Mouse (Mus musculus): ENCODE results near the gene Zdhhc17.

Gene Zdhhc17

DNA sequence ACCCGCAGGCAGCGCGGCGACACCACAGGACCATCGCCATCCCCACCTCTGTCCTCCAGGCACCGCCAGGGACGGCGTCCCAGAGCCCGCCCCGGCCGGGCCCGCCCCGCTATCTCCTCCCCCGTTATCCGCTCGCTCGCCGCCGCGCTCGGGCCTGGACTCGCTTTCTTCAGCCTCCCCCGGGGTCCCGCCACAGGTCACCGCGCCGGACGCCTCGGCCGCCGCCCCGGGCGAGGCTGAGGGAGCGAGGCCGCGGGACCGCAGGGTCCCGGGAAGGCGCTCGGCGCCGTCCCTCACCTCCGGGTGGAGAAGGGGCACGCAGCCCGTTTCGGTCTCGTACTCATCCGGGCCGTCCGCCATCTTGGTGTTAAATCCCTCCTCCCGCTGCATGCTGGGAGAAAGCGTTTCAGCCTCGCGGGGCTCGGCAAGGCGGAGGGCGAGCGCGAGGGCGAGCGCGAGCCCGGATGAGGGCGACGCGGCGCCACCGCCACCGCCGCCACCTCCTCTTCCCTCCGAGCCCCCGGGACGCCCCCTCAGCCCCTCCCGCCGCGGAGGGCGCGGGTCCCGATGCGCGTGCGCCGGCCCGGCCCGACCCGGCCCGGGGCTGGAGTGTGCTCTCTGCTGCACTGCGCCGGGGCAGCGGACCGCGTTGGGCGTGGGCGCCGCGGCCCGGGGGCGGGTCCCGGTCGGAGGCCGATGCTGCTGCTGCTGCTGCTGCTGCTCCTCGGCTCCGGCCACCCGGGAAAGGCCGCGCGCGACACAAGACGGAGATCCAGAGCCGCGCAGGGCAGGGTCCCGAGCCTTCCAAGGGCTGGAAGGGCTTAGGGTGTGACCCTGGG is at the start of gene Zdhhc17:
Gene Zdhhc17, minus strand, starts transcription at position 500 of the 839 bp plus-strand sequence.
- peak; percentile 91 for DNase-seq

DNA sequence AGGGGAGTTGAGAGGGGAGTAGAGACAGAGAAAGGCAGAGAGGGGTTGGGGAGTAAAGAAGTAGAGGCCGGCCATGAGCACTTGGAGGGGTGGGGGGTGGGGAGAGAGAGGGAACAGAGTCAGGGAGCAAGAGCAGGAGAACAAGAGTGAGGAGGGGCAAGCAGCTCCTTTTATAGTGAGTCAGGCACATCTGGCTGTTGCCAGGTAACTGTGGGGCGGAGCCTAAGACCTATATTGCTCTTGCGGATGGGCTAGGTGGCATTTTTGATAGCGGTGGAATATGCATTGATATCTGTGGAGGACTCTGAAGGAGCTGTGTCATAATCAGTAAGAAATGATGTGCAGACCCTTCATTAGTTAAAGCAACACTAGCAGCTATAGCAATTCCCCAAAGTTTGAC is 45.8 kb upstream of the Zdhhc17 start:
- no peak for DNase-seq

DNA sequence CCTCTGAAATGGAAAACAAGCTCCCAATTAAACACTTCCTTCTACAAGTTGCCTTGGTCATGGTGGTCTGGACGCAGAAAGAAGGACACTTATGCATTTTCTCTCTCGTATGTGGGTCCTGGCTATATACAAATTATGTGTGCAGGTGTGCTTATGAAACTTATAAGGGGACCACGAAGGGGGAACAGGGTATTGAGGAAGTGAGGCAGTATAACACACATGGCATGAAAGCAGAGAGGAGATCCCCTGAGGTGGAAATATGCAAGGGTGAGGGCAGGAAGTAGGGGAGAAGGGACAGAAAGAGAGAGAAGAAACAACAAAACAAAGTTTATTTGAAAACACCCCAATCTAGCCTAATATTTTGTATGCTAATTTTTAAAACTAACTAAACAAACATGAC is 41.7 kb upstream of the Zdhhc17 start:
- DNase-seq, result no peak

DNA sequence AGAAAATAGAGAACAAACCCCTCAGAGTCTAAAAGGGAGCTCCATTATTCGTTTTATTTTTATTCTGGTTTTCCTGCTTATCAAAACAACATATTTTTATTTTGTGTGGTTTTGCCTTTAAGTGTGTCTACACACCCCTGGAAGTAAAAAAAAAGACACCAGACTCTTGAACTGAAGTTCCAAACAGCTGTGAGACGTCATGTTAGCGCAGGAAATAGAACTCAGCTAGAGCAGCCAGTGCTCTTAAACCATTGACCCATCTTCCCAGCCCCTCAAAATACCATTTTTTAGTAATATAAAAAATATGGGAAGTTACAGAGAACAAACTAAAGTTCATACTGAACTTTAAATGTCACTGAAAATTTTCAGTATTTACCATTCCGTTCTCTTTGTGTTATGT is 40.6 kb upstream of the Zdhhc17 start:
- DNase-seq, result peak; percentile 24

DNA sequence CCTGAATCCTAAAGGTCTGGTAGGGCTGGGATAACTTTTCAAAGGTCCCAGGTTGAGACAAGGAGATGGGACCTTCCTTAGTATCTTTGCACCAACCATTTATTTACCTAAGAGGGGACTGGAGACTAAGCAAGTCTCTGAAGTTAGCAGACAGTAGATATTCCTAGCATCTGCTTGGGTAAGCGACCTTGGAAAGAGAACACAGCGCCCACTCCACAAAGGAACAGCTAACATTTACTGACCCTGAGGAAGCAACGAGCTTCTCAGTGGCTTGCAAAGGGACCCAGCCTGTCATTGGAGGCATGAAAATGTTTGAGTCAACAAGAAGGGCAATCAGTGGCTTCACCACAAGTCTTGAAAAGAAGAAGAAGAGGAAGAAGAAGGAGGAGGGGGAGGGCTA is 40.1 kb upstream of the Zdhhc17 start:
- DNase-seq, result no peak

DNA sequence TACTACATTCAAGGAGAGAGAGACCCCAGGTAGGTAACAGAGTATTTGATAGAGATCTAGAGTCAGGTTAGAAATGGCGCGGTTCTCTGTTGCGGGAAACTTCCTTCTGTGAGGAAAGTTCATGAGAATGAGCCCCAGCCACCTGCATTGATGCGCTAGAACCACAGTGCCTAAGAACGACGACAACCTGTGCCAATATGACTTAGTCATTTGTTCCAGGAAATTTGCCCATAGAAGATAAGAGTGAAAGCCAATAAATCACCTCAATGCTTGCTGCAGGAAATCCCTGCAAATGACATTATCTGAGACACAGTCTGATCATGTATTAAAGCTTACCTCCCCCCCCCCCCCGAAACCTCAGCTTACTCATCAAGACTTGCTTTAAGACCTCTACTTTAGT is 38.0 kb upstream of the Zdhhc17 start:
- DNase-seq, result peak; percentile 22

DNA sequence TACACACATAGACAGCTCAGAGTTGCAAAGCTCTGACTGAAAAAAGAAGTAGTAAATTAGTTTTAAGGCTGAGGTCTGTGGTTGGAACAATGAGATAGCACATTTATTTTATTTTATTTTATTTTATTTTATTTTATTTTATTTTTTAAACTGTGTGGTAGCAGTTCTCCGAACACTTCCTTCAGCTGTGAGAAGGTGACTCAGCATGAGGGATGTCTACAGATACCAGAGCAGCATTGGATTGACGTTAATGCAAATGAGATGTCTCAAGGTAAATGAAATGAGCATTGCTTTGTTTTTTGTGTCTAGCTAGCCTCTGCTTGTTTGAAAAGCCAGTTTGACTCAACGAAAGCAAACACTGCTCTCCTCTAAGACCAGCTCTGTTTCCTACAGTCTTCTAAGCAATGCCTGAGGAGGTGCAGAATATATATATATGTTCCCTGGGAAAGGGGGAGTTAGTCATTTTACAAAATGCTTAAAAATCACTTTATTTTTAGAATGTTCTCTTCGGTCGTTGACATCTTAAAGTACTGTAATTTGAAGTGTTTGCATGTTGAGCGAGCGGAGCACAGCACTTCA is 30.2 kb upstream of the Zdhhc17 start:
- DNase-seq, result no peak

DNA sequence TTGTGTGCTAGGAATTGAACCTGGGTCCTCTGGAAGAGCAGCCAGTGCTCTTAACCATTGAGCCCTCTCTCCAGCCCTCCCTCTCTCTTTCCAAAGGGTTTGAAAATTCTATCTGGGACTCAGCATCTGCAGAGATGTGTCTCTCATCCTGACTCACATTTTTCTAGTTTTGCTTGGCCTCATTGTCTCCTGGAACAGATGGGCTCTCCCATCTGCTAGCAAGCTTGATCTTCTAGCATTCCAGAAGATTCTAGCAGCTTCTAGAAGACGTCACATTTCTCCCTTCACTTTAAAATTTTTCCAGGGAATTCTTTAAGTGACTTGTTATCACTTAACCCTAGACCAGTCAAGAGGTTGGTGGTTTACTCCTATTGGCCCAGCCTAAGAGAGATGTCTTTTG is 26.9 kb upstream of the Zdhhc17 start:
- DNase-seq, result no peak

DNA sequence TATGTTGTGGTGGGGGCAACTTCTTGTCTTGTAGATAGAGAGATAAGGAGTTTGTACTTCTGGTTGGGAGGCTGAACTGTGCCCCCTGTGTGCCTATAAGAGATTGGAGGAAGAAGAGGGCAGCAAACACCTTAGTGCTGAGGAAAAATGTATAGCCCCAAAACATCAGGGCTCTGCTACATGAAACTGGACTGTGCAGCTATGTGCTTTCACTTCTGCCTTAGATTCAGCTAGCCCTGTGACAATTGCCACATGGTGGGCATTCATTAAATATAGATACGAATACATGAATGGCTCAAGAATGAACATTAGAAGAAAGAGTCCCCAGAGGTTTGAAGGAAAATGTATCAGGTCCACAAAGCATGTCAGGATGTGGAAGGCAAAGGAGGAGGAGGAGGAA is 25.2 kb upstream of the Zdhhc17 start:
- DNase-seq, result no peak

DNA sequence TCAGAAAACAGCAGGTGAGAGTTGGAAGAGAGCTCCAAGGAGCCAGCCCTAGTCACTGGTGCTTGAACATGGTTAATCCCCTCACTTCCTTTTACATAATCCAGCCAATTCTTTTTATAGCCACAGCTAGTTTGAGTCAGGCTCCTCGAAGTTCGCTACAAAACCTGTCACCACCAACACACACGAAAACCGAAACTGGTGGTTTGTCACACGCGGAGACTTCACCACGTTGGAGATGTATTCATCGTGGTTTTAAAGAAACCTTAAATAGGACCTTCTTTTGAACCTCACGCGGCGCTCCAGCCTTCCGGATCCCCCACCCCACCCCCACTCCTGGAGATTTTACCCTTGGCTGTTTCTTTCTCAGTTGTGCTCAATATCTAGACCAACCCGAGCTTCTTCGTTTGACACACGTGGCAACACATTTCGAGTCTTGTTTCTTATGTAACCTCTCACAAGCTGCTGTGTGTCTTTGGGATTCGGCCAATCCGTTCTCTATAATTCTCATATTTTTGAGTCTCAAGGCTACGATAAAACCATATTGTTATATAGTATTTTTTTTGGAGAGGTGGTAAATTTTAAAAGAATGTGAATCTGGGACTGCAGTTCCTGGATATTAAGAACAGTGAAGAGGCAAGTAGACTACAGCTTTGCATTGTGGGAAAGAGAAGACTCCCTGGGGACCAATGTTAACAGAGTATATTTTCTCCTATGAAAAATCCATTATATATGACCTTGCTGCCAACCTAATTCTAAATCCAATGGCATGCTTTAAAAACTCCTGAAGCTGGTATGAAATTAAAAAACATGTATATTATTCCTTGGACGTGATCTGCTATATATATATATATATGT is 21.8 kb upstream of the Zdhhc17 start:
- peak; percentile 14 for DNase-seq

DNA sequence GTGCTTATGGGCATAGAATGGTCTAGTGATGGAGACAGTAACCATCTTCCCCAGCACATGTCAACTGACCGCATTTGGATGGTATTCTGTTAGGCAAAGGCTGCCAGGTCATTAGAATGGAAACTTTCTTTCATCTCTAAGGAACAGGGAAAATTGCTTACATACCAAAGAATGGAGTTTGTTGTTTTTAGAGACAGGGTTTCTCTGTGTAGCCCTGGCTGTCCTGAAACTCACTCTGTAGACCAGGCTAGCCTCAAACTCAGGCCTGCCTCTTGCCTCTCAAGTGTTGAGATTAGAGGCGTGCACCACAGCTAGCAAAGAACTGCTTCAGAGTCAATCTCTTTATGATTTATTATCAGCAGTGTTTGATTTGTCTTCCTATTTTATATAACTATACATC is 20.9 kb upstream of the Zdhhc17 start:
- DNase-seq, result no peak

DNA sequence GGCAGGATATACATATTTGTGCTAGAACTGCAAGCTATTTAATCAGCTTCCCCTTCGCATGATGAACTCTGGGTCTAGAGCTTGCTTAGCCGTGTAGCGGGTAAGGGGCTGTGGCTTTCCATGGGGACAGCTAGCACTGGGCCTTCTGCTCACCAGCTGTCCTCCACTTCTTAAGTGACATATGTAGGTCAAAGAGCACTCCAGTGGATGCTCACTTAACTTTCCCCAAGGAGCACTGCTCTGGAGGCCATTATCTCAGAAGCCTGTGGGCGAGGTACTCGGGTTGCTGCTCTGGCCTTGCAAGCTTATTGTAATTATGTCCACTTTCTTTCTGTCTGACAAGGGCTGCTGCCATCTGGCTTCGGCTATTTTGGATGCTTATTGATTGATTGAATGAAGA is 16.2 kb upstream of the Zdhhc17 start:
- no peak for DNase-seq

DNA sequence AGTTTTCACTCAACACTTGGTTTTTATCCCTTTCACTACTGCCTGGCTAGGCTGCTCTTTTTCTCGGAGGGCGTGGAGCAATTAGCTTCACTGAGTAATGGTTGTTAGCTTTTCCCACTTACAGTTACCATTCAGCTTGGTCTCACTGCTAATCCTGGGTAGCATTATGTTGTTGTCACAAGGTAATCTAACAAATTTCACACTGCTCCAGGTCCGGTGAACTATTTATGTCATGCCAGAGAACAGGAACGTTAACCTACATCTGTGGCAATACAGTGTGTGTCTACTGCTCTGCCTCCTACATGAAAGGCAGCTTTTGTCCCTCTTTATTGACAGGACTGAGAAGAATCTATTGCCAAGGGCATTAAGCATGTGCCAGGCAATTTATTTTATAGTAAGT is 14.8 kb upstream of the Zdhhc17 start:
- no peak for DNase-seq

DNA sequence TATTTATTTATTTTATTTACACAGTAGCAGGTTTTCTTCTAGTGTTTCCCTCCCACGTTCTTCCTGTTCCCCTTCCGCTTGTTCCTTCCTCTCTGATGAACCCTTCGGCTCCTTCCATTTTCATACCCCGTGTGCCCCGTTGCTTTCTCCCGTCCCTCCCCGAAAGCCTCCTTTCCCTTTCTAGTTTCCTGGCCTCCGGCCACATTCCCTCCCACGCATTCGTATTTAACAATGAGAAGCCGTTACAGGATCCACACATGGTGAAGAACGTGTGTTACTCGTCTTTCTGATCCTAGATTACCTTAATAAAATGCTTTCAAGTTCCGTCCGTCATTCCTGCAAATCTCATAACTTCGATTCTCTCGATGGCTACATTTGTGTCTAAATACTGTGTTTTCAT is 4.5 kb upstream of the Zdhhc17 start:
- peak; percentile 24 for DNase-seq

DNA sequence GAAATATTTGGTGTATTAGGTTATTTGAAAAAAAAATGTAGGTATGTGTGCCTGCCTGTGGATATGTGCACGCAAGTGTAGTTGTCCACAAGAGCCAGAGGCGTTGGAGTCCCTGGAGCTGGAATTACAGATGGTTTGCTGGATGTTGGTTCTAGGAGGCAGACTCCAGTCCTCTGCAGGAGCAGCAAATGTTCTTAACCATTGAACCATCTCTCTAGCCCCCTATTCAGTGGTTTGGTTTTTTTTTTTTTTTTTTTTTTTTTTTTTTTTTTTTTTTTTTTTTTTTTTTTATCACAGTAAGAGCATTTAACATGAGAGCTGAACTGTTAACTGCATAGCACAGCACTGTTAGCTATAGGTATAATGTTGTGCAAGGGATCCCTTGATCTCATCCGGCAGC is 3.3 kb upstream of the Zdhhc17 start:
- no peak for DNase-seq

DNA sequence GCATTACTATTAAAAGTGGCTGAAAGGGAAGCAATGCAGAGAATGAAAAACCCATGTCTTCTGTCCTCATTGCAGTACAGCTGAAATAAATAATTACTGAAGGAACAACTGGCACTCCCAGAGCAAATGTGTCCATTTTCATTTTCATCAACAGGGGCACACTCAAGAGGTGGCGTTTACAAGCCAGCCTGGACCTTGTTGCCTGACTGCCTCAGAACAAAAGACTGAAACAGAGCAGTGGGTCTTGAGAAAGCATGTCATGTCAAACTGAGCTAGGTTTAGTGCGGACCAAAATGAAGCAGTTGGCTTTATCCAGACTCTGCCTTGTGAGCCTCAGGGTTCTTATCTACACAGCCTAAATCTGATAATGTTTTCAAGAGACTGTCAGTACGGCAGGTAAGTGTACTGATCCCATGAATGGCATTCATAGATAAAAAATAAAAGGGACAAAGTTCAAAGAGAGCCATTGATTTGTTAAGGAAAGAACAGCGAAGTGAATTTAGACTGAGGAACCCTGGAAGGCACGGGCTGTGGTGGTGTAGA is 2.6 kb upstream of the Zdhhc17 start:
- no peak for DNase-seq

DNA sequence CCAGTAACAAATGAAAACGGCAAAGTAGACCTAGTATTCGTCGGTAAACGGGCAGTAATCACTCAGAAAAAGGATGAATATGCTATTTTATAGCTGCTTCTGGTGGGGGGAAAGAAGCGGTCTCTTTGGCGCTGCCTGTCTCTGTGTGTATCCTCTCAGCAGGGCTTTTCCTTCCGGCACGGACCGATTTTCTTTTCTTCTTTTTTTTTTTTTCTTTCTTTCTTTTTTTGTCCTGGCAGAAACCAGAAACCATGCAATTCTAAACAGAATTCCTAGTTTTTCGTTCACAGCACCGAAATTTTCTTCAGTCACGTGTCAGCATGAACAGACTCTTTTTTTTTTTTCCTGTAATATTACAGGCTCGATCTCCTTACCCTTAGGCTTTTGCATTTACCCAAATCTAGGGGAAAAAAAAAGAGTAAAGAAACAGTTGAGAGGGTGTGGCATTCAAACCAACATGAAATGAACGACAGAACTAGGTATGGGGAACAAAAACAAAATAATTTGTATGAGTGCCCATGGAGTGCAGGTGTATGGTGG is 1.4 kb upstream of the Zdhhc17 start:
- DNase-seq, result no peak

DNA sequence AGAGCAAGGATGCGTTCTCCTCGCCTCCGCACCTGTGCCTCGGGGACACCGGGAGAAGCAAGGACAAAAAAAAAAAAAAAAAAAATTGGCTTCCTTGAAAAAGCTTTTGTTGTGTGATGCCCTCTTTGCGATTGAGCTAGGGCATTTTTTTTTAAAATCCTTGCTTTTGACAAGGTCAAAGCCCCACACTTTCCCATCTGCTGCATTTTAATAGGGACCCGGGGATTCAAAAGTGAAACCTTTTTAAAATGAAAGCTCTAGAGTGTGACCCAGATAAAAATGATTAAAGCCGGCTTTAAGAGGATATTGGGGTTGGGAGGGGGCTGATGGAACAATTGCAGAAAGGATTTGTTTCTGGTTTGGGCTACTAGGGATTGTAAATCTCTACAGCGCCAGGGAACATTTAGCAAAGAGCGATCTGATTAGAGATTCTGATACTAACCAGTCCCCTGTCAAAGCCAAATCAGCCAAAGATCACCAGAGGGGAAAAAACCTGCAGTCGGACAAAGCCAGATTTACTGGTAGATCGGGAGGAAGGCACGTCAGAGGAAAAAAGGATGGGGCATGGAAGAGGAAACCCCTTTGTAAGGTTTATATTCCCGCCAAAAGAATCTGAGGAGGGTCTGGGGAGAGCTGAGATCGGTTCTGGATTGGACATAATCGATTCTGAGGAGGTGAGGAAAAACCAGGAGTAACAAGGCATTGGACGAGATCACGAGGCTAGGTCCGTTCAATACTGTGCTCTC is 713 bp upstream of the Zdhhc17 start:
- peak; percentile 17 for DNase-seq

DNA sequence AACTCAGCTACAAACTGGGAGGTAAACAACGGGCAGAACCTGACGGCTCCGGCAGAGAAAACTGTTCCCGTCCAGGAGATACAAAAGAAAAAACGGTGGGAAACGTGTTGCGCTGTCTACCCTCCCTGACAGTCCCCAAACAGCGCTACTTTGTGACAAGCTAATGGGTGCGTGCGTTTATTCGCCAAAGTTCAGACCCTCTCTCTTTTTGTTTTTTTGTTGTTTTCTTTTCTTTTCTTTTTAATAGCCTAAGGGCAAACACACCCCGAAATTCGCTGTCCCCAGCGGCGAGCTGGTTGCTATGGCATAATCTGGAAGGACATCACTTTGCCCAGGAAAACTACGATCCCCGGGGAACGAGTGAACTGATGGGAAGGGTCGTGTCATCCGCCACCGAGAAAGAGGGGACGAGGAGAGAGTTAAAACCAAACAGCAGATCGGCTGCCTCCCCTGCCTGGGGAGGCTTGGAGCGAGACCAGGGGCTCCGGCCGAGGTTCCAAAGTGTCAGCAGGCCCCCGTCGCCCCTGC is 763 bp downstream of the Zdhhc17 start:
- no peak for DNase-seq

DNA sequence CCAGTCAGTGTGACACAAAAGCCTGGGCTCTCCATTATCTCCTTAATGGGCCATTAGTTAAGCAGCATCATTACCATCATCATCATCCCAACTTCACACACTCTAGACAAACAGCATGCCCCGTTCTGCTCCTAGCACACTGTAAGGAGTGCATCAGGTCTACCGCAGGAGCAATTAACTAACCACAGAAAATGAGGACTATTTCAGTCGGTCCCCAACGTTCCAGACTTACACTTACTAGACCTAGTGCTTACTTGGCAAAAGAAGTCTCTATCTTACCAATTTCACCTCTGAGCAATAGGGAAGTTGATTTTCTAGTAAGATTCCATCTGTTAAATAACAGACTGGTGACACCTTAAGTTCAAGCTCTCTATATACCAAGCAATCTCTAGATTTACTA is 2.3 kb downstream of the Zdhhc17 start:
- no peak for DNase-seq

DNA sequence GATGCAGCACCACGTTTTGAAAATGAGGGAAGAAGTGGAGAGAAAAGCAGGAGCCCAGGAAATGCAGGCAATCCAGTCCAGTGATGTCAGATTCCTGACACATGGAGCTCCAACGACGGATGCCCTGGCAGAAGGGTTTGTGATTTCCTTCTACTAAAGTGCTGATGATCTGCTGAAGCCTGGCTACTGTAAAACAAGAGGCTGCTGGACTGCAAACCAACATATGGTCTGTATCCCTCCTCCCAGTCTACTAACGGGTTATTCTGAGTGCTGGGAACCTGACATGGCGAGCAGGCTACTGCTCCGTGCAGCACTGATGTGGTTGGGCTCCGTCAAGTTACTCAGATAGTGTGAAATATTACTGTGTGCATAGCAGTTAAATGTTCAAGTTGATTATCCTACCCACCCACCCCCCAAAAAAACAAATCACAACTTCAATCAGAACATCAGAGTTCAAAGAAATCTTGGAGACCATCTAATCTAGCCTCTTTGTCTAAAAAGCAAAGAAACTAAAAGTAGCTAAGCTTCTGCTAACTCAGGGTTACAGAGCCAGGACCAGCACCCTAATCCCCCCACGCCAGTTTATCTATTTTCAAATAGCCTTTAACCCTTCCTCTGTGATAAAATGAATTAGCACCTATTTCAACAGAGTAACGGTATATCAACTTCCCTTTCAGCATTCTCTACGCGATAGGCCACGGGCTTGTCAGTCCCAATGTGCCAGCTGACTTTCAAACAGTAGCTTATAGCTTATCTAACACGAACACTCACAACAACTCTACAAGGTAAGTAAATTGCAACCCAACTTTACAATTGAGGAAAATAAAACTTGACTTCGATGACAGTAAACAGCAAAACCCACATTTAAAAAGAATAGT is 4.1 kb downstream of the Zdhhc17 start:
- DNase-seq, result no peak

Data from lung, postnatal 36 days (tissue).